Mouse (Mus musculus): ENCODE measurements at regions not wholly inside any gene's neighbourhood (a gene's known extent, or its start where the extent isn't known, plus 50 kb on each side); places are given as distances from the start of the nearest gene placed in this dataset.
"Not testable (repeated sequence)": the region's sequence is repeated elsewhere in the genome, so short reads cannot be mapped to it uniquely, and the experiment has no call there.

DNA sequence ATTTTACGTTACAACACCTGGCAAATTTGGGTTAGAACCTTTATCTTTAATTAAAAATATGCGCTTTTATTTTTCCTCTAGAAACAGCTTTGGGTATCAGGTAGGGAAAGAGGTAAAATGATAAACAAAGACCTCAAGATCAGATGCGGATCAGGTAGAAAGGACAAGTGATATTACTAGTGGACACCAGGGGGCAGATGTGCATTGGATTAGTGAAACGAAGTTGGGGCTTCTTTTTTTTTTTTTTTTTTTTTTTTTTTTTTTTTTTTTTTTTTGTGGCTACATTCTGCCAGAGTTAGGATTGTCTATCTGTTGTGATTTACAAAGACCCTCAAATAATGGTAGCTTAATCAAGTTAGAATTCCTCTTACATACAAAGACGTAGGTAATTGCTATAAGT lies 153.8 kb downstream of the Cd109 start:
- no peak for ATAC-seq

DNA sequence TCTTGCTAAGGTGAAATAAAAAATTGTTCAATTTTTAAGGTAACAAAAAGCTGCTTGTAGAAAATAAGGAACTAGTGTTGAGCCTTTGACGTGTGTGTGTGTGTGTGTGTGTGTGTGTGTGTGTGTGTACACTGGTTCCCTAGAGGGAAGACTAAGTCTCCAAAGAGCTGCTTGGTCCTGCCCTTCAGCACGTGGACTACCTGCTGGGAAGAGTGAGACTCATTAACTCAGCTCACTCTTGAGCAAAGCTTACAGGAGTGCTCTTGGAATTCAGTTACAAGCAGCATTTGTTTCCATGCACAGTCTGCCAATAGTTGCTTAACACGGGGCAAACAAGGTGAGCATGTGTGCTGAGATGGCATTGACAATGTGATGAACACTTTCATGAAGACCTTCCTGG lies 158.6 kb downstream of the Cd109 start:
- no peak for ATAC-seq

DNA sequence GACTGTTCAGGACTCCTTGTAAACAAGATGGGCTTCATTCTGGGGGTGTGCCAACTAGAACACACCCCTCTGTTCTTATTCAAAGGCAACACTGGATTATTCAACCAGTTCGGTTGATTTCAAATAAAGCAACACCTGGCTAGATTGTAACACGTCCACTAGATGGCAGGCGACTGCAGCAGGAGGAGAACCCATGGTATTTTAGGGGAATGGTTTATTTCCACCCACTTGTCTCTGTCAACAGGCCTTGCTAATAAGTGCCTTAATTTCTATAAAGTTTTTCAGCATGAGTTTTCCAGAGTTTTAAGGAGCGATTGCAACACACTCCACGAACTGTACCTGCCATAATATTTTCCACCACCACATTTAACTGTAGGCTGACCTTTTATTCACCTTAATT lies 160.1 kb downstream of the Cd109 start:
- ATAC-seq, result no peak

DNA sequence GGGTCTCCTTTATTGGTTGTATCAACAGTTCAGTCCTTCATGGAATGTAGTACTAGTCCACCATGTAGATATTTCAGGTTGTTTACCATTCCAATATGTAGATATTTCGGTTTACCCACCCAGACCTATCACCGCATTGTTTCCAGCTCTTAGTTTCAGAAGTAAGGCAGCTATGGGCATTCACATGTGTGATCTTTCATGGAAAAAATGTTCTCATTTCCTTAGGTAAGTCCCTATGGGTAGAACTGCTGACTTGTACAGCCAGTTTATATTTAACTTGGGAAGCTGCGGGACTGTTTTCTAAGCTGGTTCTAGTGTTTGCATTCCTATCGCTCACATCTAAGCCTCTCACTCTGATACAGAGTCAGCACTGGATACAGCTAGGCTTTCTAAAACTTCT lies 165.2 kb downstream of the Cd109 start:
- ATAC-seq, result no peak

GRCm38 (mm10) chr9:78782297-78782696 lies 167.0 kb downstream of the Cd109 start:
- no peak for ATAC-seq

DNA sequence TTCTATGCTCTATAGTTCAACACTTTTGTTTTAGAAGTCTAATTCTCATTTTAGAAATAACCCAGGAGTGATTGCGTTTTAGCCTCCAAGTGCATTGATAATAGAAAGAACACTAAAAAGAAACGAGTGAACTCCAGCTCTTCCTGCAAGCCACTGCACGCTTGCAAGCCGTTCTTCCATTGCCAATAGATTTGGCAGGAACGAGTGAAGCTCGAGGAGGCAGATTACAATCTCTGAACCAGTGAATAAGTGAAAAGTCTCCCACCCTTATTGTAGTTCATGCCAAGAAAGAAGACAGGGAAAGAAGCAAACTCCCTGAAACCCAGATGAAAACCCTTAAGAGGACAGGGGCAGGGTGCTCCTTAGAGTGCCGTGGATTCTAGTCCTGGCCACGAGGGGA lies 167.5 kb downstream of the Cd109 start:
- ATAC-seq, result no peak

DNA sequence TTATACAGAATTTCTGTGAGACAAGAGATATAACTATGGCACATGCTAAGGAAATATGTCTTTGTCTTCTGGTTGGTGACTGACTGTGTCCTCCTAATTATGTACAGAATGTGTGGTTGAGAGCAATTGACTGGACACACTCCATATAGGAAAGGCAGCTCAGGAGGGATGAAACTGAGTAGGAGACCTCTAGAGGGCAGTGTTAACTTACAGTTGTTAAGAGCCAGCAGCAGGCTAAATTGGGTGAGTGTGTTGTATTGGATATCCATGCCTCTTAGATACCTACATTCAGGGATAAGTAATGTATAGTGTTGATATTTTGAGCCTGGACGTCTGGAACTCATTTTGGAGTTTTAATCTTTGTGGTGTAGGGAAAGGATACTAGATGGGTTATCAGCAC lies 172.5 kb downstream of the Cd109 start:
- ATAC-seq, result no peak

- ATAC-seq, result no peak
These were observed 174.4 kb downstream of the Cd109 start for GRCm38 (mm10) chr9:78789703-78790102.

DNA sequence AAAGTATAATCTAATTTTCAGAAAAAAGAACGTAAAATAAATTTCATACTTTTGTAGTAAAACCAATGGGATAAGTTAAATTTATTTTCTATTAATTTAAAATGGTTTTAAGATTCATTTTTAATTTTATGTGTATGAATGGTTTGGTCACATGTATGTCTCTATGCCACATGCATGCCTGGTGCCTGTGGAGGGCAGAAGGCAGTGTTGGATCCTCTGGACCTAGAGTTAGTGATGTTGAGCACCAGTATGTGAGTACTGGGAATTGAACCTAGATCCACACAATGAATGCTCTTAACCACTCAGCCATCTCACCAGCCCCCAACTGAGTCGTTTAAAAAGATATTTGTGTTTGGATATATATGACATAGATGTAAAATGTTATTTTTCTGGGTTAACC lies 174.8 kb downstream of the Cd109 start:
- ATAC-seq, result no peak

GRCm38 (mm10) chr9:78795801-78796200 lies 180.5 kb downstream of the Cd109 start:
- no peak for ATAC-seq

DNA sequence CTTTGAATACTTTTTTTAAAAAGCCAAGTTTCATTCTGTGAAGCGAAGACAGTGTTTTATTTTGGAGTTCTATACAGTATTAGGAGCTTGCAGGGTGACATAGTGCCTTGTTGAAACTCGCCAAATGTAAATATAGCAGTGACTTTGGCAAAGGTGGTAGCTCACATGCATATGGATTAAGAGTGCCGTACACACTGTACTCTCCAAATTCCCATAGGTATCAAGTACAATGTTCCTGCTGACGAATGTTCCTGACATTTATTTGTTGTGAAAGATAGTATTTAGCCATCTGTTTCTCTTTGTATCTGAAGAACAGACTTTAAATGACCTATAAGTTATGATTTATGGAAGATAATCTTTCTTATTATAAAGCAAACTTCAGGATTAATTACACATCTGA lies 201.9 kb downstream of the Cd109 start:
- ATAC-seq, result no peak

- peak; percentile 40 for ATAC-seq
These were observed 206.3 kb downstream of the Cd109 start for GRCm38 (mm10) chr9:78821554-78822212.

- peak; percentile 78 for ATAC-seq
These were observed 229.8 kb downstream of the Cd109 start for GRCm38 (mm10) chr9:78844969-78845683.

- ATAC-seq, result no peak
These were observed 230.8 kb downstream of the Cd109 start for GRCm38 (mm10) chr9:78846110-78846509.

- no peak for ATAC-seq
These were observed 232.7 kb downstream of the Cd109 start for GRCm38 (mm10) chr9:78847890-78848563.

- not testable (repeated sequence) for ATAC-seq
These were observed 233.2 kb downstream of the Cd109 start for GRCm38 (mm10) chr9:78848564-78848893.

DNA sequence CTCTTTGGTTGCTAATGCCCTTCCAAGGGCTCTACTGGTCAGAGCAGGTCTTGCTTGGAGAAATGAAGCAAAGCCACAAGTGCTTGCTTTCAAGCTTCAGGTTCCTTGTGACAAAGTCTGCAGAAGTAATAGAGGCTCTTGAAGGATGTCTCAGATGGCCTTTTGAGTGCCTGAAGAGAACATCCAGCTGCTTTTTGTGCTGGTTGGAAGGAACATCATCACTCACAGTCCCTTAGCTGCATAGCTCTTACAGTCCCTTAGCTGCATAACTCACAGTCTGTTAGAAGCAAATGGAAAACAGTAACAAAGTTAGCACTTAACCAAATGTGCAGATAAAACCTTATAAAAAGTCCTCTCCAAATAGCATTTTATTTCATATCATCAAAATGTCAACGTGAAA lies 241.6 kb downstream of the Cd109 start:
- ATAC-seq, result no peak

- no peak for ATAC-seq
These were observed 244.6 kb downstream of the Cd109 start for GRCm38 (mm10) chr9:78859956-78860355.

DNA sequence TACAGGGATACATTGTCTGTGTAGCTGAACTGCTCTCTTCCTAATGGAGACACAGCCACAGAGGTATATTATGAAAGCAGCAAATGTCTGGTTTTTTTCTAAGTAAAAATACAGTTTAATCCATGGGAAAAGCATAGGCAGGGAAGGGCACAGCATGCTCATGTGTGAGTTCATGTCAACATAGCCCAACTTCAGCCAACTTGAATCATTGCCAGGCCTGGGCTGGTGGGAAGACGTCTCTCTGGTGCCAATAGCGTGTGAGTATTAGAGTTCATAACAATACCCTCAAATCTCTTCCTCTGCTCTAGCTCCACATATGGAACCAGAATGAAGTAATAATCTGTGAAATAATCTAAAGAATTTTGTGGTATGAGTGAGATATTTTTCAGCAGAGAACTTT lies 257.2 kb downstream of the Cd109 start:
- ATAC-seq, result no peak

- ATAC-seq, result no peak
These were observed 264.8 kb downstream of the Cd109 start for GRCm38 (mm10) chr9:78879955-78880642.

- no peak for ATAC-seq
These were observed 265.4 kb downstream of the Cd109 start for GRCm38 (mm10) chr9:78880643-78881306.

DNA sequence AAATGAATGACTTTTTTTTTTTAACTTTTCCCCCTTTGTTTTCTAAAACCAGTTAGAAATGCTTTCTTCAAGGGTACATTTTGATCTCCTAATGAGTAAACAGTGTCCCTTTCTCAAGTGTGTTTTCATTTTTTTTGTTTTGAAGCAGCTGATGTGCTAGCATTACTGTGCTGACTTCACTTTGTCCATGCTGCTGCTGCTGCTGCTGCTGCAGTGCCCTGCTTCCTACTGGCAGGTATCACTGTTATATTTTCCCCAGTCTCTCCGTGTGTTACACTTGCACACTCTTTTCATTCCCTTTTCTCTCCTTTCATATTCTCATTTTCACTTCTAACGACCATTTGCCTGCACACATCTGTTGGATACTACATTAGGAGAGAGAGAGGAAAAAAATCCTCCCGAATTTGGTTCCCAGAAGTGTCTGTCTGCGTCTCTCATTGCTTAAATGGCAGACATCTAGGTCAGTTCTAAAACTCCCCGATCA lies 266.0 kb downstream of the Cd109 start:
- ATAC-seq, result no peak

GRCm38 (mm10) chr9:78903211-78903610 lies 287.9 kb downstream of the Cd109 start:
- ATAC-seq, result no peak

All from activated CD4-positive, CD25-positive, alpha-beta regulatory T cell, adult 4 months (primary cell).